Comparison of ENCODE assay signal across 18 mouse cellular contexts in the genomic region with DNA sequence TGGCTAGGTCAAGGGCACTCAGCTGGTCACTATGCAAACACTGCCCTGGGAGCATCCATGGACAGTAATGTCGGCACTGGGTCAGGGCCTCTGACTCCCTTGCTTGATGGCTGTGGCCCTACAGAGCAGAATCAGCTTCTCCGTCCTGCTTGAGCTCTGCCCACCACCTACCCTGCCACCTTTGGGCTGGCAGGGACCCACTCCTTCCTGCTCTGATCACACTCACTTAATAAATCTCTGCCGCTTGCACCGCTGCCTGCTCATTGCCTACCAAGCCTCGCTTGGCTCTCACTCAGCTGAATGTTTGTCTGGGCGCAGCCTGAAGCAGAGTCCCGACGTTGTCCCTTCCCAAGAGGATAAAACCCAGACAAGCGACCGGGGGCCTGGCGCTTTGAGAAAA. TPM values are rescaled to one million over a fixed set of nuclear protein-coding genes. Genes with fewer than 3 reads are reported as not detected.
DNase-seq lines count a peak whose midpoint lies in the region; ATAC-seq lines count a peak whose summit lies in the region.
"Had no signal": no experiment of that assay in that cellular context is flagged by ENCODE, and none has a peak within 500 bp of the region (broad histone marks: within the 10 kb centered on the region; RNA-seq: fewer than 3 reads in every experiment).

No protein-coding gene starts in this region.

- peak; percentile 5 to 8 for DNase-seq in frontal cortex, postnatal 10 days (ENCODE audit: low spot score in 2 of 2)
- DNase-seq in frontal cortex, postnatal 36 days (ENCODE audit: low spot score in 2 of 2), result no peak
- peak; percentile 1 for DNase-seq in layer of hippocampus, adult 9-11 months
- DNase-seq in layer of hippocampus, adult 11-12 months (ENCODE audit: low spot score), result no peak
- peak; percentile 0 for DNase-seq in right cerebral cortex, adult 18-20 months
- no peak for DNase-seq in right cerebral cortex, postnatal 25 days
- DNase-seq: gastrocnemius, postnatal 25 days; thymus, postnatal 25 days had no signal

- WGBS in liver, embryonic 12.5 days (ENCODE audit: insufficient replicate concordance), result 76% methylated on average over 11 of the region's 11 CpGs

- no peaks in the 10 kb centered on the region for H3K9me3 ChIP-seq in liver, embryonic 12.5 days (replicated peaks)
- H3K9me3 ChIP-seq: embryonic facial prominence, embryonic 13.5 days; hindbrain, embryonic 10.5 days; limb, embryonic 12.5 days had no signal

- no peaks in the 10 kb centered on the region for H3K4me1 ChIP-seq in liver, embryonic 12.5 days
- H3K4me1 ChIP-seq: embryonic facial prominence, embryonic 13.5 days; hindbrain, embryonic 10.5 days had no signal

- no peak overlapping the region for H3K4me3 ChIP-seq in liver, embryonic 12.5 days
- H3K4me3 ChIP-seq: embryonic facial prominence, embryonic 13.5 days; hindbrain, embryonic 10.5 days; limb, embryonic 12.5 days had no signal

- peaks cover 48% of the 10 kb centered on the region for H3K36me3 ChIP-seq in liver, embryonic 12.5 days

- H3K9ac ChIP-seq in liver, embryonic 12.5 days, result no peak overlapping the region
- H3K9ac ChIP-seq: embryonic facial prominence, embryonic 13.5 days; limb, embryonic 12.5 days; liver, embryonic 14.5 days had no signal

- no peak overlapping the region for H3K4me2 ChIP-seq in liver, embryonic 12.5 days
- H3K4me2 ChIP-seq: embryonic facial prominence, embryonic 13.5 days; limb, embryonic 12.5 days had no signal

- H3K27me3 ChIP-seq in liver, embryonic 12.5 days (replicated peaks), result no peaks in the 10 kb centered on the region
- H3K27me3 ChIP-seq: embryonic facial prominence, embryonic 13.5 days; limb, embryonic 12.5 days; Patski had no signal

- no peak for ATAC-seq in liver, embryonic 12.5 days
- ATAC-seq: activated CD4-positive, CD25-positive, alpha-beta regulatory T cell, adult 4 months; forebrain, embryonic 16.5 days; lung, postnatal 0 days; midbrain, embryonic 16.5 days; Patski had no signal

- H3K27ac ChIP-seq in liver, embryonic 12.5 days, result no peak overlapping the region
- H3K27ac ChIP-seq: embryonic facial prominence, embryonic 13.5 days; hindbrain, embryonic 10.5 days; limb, embryonic 12.5 days; liver, embryonic 14.5 days had no signal

RNA-seq across cellular contexts. Expression of gene Acap3, which starts 15.4 kb away (rescaled TPM):
- polyA plus RNA-seq in liver, embryonic 12.5 days (2016; fragmentation: Nextera tagmentation; extraction: Ambion mirVana), result 13.4 and 13.6 TPM in 2 replicates

RNA-seq across cellular contexts. Expression of gene Pusl1, which starts 15.4 kb away (rescaled TPM):
- polyA plus RNA-seq in liver, embryonic 12.5 days (2016; fragmentation: Nextera tagmentation; extraction: Ambion mirVana), result 32.7 and 33.6 TPM in 2 replicates

RNA-seq across cellular contexts. Expression of gene Ube2j2, which starts 36.6 kb away (rescaled TPM):
- polyA plus RNA-seq in liver, embryonic 12.5 days (2016; fragmentation: Nextera tagmentation; extraction: Ambion mirVana), result 106 and 111 TPM in 2 replicates

RNA-seq across cellular contexts. Expression of gene Ints11, which starts 37.7 kb away (rescaled TPM):
- 50.0 and 51.4 TPM in 2 replicates for polyA plus RNA-seq in liver, embryonic 12.5 days (2016; fragmentation: Nextera tagmentation; extraction: Ambion mirVana)

RNA-seq across cellular contexts. Expression of gene Cptp, which starts 37.8 kb away (rescaled TPM):
- polyA plus RNA-seq in liver, embryonic 12.5 days (2016; fragmentation: Nextera tagmentation; extraction: Ambion mirVana), result 10.3 and 10.8 TPM in 2 replicates

Comparison
In these comparisons a context has a peak if more than half of its experiments do, and no peak if none do; other contexts are left out.
1. DNase-seq: peak in frontal cortex, postnatal 10 days (2 of 2), layer of hippocampus, adult 9-11 months (single experiment) and right cerebral cortex, adult 18-20 months (single experiment); none in frontal cortex, postnatal 36 days (0 of 2), layer of hippocampus, adult 11-12 months (single experiment) and right cerebral cortex, postnatal 25 days (single experiment).